Mouse (Mus musculus) lung, embryonic 14.5 days (tissue): Measurements from ENCODE around the gene Reg3b. TPM values are rescaled to one million over a fixed set of nuclear protein-coding genes. Genes with fewer than 3 reads are reported as not detected.
"Not testable (repeated sequence)": the region's sequence is repeated elsewhere in the genome, so short reads cannot be mapped to it uniquely, and the experiment has no call there.

Experiments
- ATAC-seq: fragments of 200-750 bp; cut with Nextera tagmentation; 2 replicates; pipeline ENCODE4 v1.8.0; 2017; ENCODE audit warnings: mild to moderate bottlenecking, moderate TSS enrichment, moderate library complexity; ENCODE audit not compliant: insufficient read depth
- DNase-seq: peaks from one replicate; pipeline ENCODE4 v3.0.0-alpha.2; 2015
- H3K27ac ChIP-seq: fragments of 300-500 bp; sonication (generic); 2 replicates; pipeline ENCODE4 v1.5.1; 2014; ENCODE audit warnings: low read depth, mild to moderate bottlenecking, moderate library complexity
- H3K27me3 ChIP-seq: fragments of 300-500 bp; sonication (generic); 2 replicates; pipeline ENCODE4 v1.6.1; 2014; ENCODE audit warnings: low read length, control low read depth; ENCODE audit not compliant: insufficient read depth
- H3K36me3 ChIP-seq: fragments of 300-500 bp; sonication (generic); 2 replicates; pipeline ENCODE4 v1.6.1; 2014; ENCODE audit warnings: control low read depth; ENCODE audit not compliant: insufficient read depth
- H3K4me1 ChIP-seq: fragments of 300-500 bp; sonication (generic); 2 replicates; pipeline ENCODE4 v1.6.1; 2014; ENCODE audit warnings: antibody characterized with exemption, control low read depth; ENCODE audit not compliant: insufficient read depth
- H3K4me2 ChIP-seq: fragments of 300-500 bp; sonication (generic); 2 replicates; pipeline ENCODE4 v1.6.1; 2014; ENCODE audit warnings: mild to moderate bottlenecking
- H3K4me3 ChIP-seq: fragments of 300-500 bp; sonication (generic); 2 replicates; pipeline ENCODE4 v1.5.1; 2014; ENCODE audit warnings: low read depth, low read length
- H3K9ac ChIP-seq: fragments of 300-500 bp; sonication (generic); 2 replicates; pipeline ENCODE4 v1.6.1; 2014
- H3K9me3 ChIP-seq: fragments of 300-500 bp; sonication (generic); 2 replicates; pipeline ENCODE4 v1.6.1; 2016; ENCODE audit warnings: low read depth, low read length, control low read depth
- CTCF ChIP-seq: IDR thresholded peaks from 2 replicates; pipeline ENCODE4 v1.5.1; 2016; ENCODE audit warnings: antibody characterized with exemption, low read depth
- WGBS: fragments of 180-500 bp; shearing (Covaris S2); extraction: QIAGEN DNeasy Blood & Tissue Kit; methylation state at CpG from one replicate; pipeline ENCODE4 v1.1.7; 2014; 5-methylcytosine and 5-hydroxymethylcytosine counted together
- polyA plus RNA-seq: library from polyadenylated mRNA; unstranded; fragments of >200 nt; fragmentation: Nextera tagmentation; extraction: Ambion mirVana; gene quantifications from 2 replicates; pipeline ENCODE4 v1.2.1, GENCODE M21; 2014

The Reg3b gene
- polyA plus RNA-seq, 1 experiment from 2014 or later = not detected

- no peak for TF ChIP-seq CTCF
- no peaks in the 10 kb centered on the region for H3K9me3 ChIP-seq
- no peaks in the 10 kb centered on the region for H3K27me3 ChIP-seq
- H3K36me3 ChIP-seq = no peaks in the 10 kb centered on the region
- H3K4me2 ChIP-seq = no peak within 1 kb of the TSS
- no peak within 1 kb of the TSS for H3K4me3 ChIP-seq
- ATAC-seq (no peak), DNase-seq (no peak)
- WGBS = 60% methylated on average over 2 of the region's 2 CpGs
- no peak within 1 kb of the TSS for H3K9ac ChIP-seq
- no peaks in the 10 kb centered on the region for H3K4me1 ChIP-seq
- no peak within 1 kb of the TSS for H3K27ac ChIP-seq
These were observed 8.3 kb downstream of the Reg3b start, which contains the start of gene Reg3d for GRCm38 (mm10) chr6:78378765-78379164. Gene Reg3d, minus strand, starts transcription at chr6:78378865.

DNA sequence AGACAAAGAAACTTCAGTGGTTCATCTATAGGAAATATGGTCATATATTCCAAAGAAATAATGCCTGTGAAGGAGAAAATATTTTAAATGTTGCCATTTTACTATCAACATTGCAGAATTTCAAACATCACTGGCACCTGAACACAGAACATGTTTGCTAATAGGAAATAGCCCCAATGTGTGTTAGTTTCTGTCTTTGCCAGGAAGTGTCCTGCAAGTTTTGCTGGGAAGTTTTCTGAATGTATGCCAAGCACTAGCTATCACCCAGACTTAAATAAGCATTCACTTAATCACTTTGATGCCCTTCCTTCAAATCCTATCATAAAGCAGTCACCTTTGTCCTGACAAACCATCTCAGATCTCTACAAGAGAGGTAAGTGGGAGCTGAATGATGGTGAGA lies 10.0 kb downstream of the Reg3b start, which contains the start of gene Reg3a:
TSS of gene Reg3a (plus strand) at position 301 of the 400 bp plus-strand sequence.
- Histone ChIP-seq H3K9ac (no peak within 1 kb of the TSS), H3K27ac (no peak within 1 kb of the TSS), H3K27me3 (no peaks in the 10 kb centered on the region), H3K4me3 (no peak within 1 kb of the TSS), H3K4me1 (no peaks in the 10 kb centered on the region), H3K36me3 (no peaks in the 10 kb centered on the region), H3K4me2 (no peak within 1 kb of the TSS), H3K9me3 (no peaks in the 10 kb centered on the region)
- ATAC-seq (no peak), DNase-seq (no peak)
- no peak for TF ChIP-seq CTCF

DNA sequence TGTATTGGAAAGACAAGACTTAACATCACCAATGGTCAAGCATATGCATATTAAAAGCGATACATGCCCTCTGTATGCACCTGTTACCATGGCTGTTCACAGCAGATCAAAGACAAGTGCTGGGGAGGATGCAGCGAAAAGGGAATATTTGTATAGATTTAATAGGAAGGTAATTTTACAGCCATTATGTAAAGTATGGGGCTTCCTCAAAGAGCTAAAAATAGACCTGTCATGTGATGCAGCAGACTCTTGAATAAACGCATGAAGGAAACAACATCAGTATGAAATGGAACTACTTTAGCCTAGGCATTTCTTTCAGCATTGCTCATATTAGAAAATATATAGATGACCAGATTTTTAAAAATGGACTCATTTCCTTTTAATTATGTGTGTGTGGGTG lies 15.2 kb downstream of the Reg3b start:
- Histone ChIP-seq H3K4me2 (no peak overlapping the region), H3K27ac (no peak overlapping the region)

DNA sequence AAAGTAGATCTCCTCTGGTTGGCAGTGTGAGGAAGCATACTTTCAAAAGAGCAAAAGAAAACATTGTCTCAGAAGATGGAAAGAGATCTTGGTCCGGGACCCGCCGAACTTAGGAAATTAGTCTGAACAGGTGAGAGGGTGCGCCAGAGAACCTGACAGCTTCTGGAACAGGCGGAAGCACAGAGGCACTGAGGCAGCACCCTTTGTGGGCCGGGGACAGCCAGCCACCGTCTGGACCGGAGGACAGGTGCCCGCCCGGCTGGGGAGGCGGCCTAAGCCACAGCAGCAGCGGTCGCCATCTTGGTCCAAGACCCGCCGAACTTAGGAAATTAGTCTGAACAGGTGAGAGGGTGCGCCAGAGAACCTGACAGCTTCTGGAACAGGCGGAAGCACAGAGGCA lies 24.9 kb downstream of the Reg3b start, which contains the start of gene Reg2:
TSS of gene Reg2 (plus strand) at position 301 of the 400 bp plus-strand sequence.
- H3K4me2 ChIP-seq, ATAC-seq, H3K27ac ChIP-seq, H3K9me3 ChIP-seq, DNase-seq, H3K4me3 ChIP-seq, H3K27me3 ChIP-seq, H3K4me1 ChIP-seq, H3K36me3 ChIP-seq, H3K9ac ChIP-seq: not testable (repeated sequence)
- 91% methylated on average over 4 of the region's 17 CpGs for WGBS

More for the DNA sequence above, 15.2 kb downstream of the Reg3b start:
- no peaks in the 10 kb centered on the region for H3K9me3 ChIP-seq
- no peaks in the 10 kb centered on the region for H3K27me3 ChIP-seq
- no peaks in the 10 kb centered on the region for H3K36me3 ChIP-seq
- no peaks in the 10 kb centered on the region for H3K4me1 ChIP-seq
- DNase-seq (no peak), ATAC-seq (no peak)
- TF ChIP-seq CTCF = no peak
- H3K9ac ChIP-seq = no peak overlapping the region
- WGBS = 79% methylated on average over 3 of the region's 3 CpGs
- no peak overlapping the region for H3K4me3 ChIP-seq

- not testable (repeated sequence) for ATAC-seq, H3K9me3 ChIP-seq, H3K4me1 ChIP-seq, H3K27me3 ChIP-seq, H3K36me3 ChIP-seq, H3K4me2 ChIP-seq, H3K9ac ChIP-seq, DNase-seq, H3K4me3 ChIP-seq, H3K27ac ChIP-seq
These were observed 52.0 kb downstream of the Reg3b start, which contains the start of gene Reg1 for GRCm38 (mm10) chr6:78422411-78422810. Gene Reg1, plus strand, starts transcription at chr6:78422711.

Other genes with a start within 250 kb of the Reg3b start
- not detected in 2 replicates for gene Reg3d, start 8.2 kb downstream of the Reg3b start, polyA plus RNA-seq
- gene Reg3a, start 10.1 kb downstream of the Reg3b start, polyA plus RNA-seq = not detected in 2 replicates
- gene Reg2, start 25.0 kb downstream of the Reg3b start, polyA plus RNA-seq = not detected in 2 replicates
- not detected in 2 replicates for gene Reg1, start 52.1 kb downstream of the Reg3b start, polyA plus RNA-seq
- gene Reg3g, start 98.2 kb downstream of the Reg3b start, polyA plus RNA-seq = 0.19 TPM in 1 of 2 replicates, not detected in the other